In genomic region chr4:88081417-88081816, GRCm38 (mm10) we compare ENCODE assay signal across 1 mouse cellular context.
TF ChIP-seq lines count a peak whose summit lies in the region.

No protein-coding gene starts in this region.

TF ChIP-seq in MEL, 35 proteins besides CTCF, POLR2A, EP300 and RAD21:
- TF ChIP-seq USF2 (IDR thresholded peaks at IDR 0.05; ENCODE audit: borderline replicate concordance in 1 of 2, insufficient read depth in 1 of 2, low read depth in 1 of 2, low read length in 2 of 2) (no peak), RCOR1 (IDR thresholded peaks at IDR 0.05; ENCODE audit: low read depth, low read length) (peak; percentile 1; the same call in 1 of the 2 replicates), SIN3A (IDR thresholded peaks at IDR 0.05; ENCODE audit: low read length) (no peak; the same call in 1 of the 2 replicates), MXI1 (IDR thresholded peaks at IDR 0.05; ENCODE audit: low read depth, low read length) (0 out of 2 replicates have a peak, but pooled peaks have one; percentile 3), HCFC1 (IDR thresholded peaks at IDR 0.05; ENCODE audit: low read depth, low read length) (peak; percentile 45; the same call in 1 of the 2 replicates)
